Mouse (Mus musculus): Measurements from ENCODE around the gene Sdf2l1. TPM values are rescaled to one million over a fixed set of nuclear protein-coding genes. Genes with fewer than 3 reads are reported as not detected.

The Sdf2l1 gene
- polyA plus RNA-seq, 1 experiment from 2014 or later = 173 TPM

- Histone ChIP-seq H3K27ac (ENCODE audit: low read length) (no peak overlapping the region), H3K4me3 (ENCODE audit: low read length) (no peak overlapping the region), H3K4me2 (ENCODE audit: low read depth, low read length) (no peak overlapping the region), H3K9me3 (ENCODE audit: control insufficient read depth, low read length) (no peaks in the 10 kb centered on the region), H3K9ac (ENCODE audit: low read depth, low read length) (no peak overlapping the region), H3K36me3 (ENCODE audit: control insufficient read depth, insufficient read depth, low read length) (no peaks in the 10 kb centered on the region), H3K27me3 (replicated peaks; ENCODE audit: control insufficient read depth, insufficient read depth, low read length) (no peaks in the 10 kb centered on the region), H3K4me1 (ENCODE audit: control insufficient read depth, insufficient read depth, low read length) (peaks cover 10% of the 10 kb centered on the region)
- 98% methylated on average over 4 of the region's 4 CpGs for WGBS
- ATAC-seq = no peak
These were observed 19.7 kb upstream of the Sdf2l1 start for GRCm38 (mm10) chr16:17151874-17152273.

GRCm38 (mm10) chr16:17150520-17151258 lies 18.5 kb upstream of the Sdf2l1 start:
- Histone ChIP-seq H3K9ac (ENCODE audit: low read depth, low read length) (peak overlapping the region; percentile 34; the same call in 1 of the 2 replicates), H3K4me2 (ENCODE audit: low read depth, low read length) (peak overlapping the region; percentile 32; the same call in 1 of the 2 replicates), H3K4me3 (ENCODE audit: low read length) (0 out of 2 replicates have a peak overlapping the region, but pooled peaks have one; percentile 8), H3K27me3 (replicated peaks; ENCODE audit: control insufficient read depth, insufficient read depth, low read length) (no peaks in the 10 kb centered on the region), H3K9me3 (ENCODE audit: control insufficient read depth, low read length) (no peaks in the 10 kb centered on the region), H3K27ac (ENCODE audit: low read length) (peak overlapping the region; percentile 95), H3K36me3 (ENCODE audit: control insufficient read depth, insufficient read depth, low read length) (no peaks in the 10 kb centered on the region), H3K4me1 (ENCODE audit: control insufficient read depth, insufficient read depth, low read length) (peaks cover 10% of the 10 kb centered on the region)
- peak; percentile 82 for ATAC-seq
- WGBS = 74% methylated on average over 7 of the region's 7 CpGs

GRCm38 (mm10) chr16:17148084-17148483 lies 15.9 kb upstream of the Sdf2l1 start:
- Histone ChIP-seq H3K27ac (ENCODE audit: low read length) (0 out of 2 replicates have a peak overlapping the region, but pooled peaks have one; percentile 3), H3K4me2 (ENCODE audit: low read depth, low read length) (peak overlapping the region; percentile 99), H3K4me3 (ENCODE audit: low read length) (peak overlapping the region; percentile 77), H3K4me1 (ENCODE audit: control insufficient read depth, insufficient read depth, low read length) (peaks cover 13% of the 10 kb centered on the region), H3K9ac (ENCODE audit: low read depth, low read length) (peak overlapping the region; percentile 81), H3K36me3 (ENCODE audit: control insufficient read depth, insufficient read depth, low read length) (no peaks in the 10 kb centered on the region), H3K27me3 (replicated peaks; ENCODE audit: control insufficient read depth, insufficient read depth, low read length) (no peaks in the 10 kb centered on the region), H3K9me3 (ENCODE audit: control insufficient read depth, low read length) (no peaks in the 10 kb centered on the region)
- 15% methylated on average over 16 of the region's 16 CpGs for WGBS
- peak; percentile 22 for ATAC-seq

- no peaks in the 10 kb centered on the region for H3K27me3 ChIP-seq (replicated peaks; ENCODE audit: control insufficient read depth, insufficient read depth, low read length)
- peaks cover 13% of the 10 kb centered on the region for H3K4me1 ChIP-seq (ENCODE audit: control insufficient read depth, insufficient read depth, low read length)
- peak; percentile 47 for ATAC-seq
- H3K4me3 ChIP-seq (ENCODE audit: low read length) = peak overlapping the region; percentile 77
- WGBS = under 1% methylated on average over 41 of the region's 41 CpGs
- H3K4me2 ChIP-seq (ENCODE audit: low read depth, low read length) = peak overlapping the region; percentile 99
- H3K9me3 ChIP-seq (ENCODE audit: control insufficient read depth, low read length) = no peaks in the 10 kb centered on the region
- H3K27ac ChIP-seq (ENCODE audit: low read length) = peak overlapping the region; percentile 76
- no peaks in the 10 kb centered on the region for H3K36me3 ChIP-seq (ENCODE audit: control insufficient read depth, insufficient read depth, low read length)
- peak overlapping the region; percentile 81 for H3K9ac ChIP-seq (ENCODE audit: low read depth, low read length)
These were observed 15.3 kb upstream of the Sdf2l1 start for GRCm38 (mm10) chr16:17147391-17147929.

GRCm38 (mm10) chr16:17146772-17147235 lies 14.6 kb upstream of the Sdf2l1 start, which contains the start of gene Ccdc116:
Gene Ccdc116, minus strand, starts transcription at chr16:17147229.
- Histone ChIP-seq H3K27me3 (replicated peaks; ENCODE audit: control insufficient read depth, insufficient read depth, low read length) (no peaks in the 10 kb centered on the region), H3K4me3 (ENCODE audit: low read length) (peak within 1 kb of the TSS; percentile 77), H3K36me3 (ENCODE audit: control insufficient read depth, insufficient read depth, low read length) (no peaks in the 10 kb centered on the region), H3K4me2 (ENCODE audit: low read depth, low read length) (peak within 1 kb of the TSS; percentile 99), H3K27ac (ENCODE audit: low read length) (peak within 1 kb of the TSS; percentile 76), H3K9me3 (ENCODE audit: control insufficient read depth, low read length) (no peaks in the 10 kb centered on the region), H3K9ac (ENCODE audit: low read depth, low read length) (peak within 1 kb of the TSS; percentile 81), H3K4me1 (ENCODE audit: control insufficient read depth, insufficient read depth, low read length) (peaks cover 13% of the 10 kb centered on the region)
- WGBS = under 1% methylated on average over 34 of the region's 34 CpGs
- ATAC-seq = peak; percentile 67

GRCm38 (mm10) chr16:17144339-17144738 lies 12.2 kb upstream of the Sdf2l1 start, which contains the start of gene Ydjc:
Gene Ydjc, plus strand, starts transcription at chr16:17144621.
- Histone ChIP-seq H3K36me3 (ENCODE audit: control insufficient read depth, insufficient read depth, low read length) (no peaks in the 10 kb centered on the region), H3K4me1 (ENCODE audit: control insufficient read depth, insufficient read depth, low read length) (peaks cover 11% of the 10 kb centered on the region), H3K4me3 (ENCODE audit: low read length) (no peak within 1 kb of the TSS), H3K4me2 (ENCODE audit: low read depth, low read length) (no peak within 1 kb of the TSS), H3K27ac (ENCODE audit: low read length) (no peak within 1 kb of the TSS), H3K27me3 (replicated peaks; ENCODE audit: control insufficient read depth, insufficient read depth, low read length) (no peaks in the 10 kb centered on the region), H3K9ac (ENCODE audit: low read depth, low read length) (no peak within 1 kb of the TSS), H3K9me3 (ENCODE audit: control insufficient read depth, low read length) (no peaks in the 10 kb centered on the region)
- 33% methylated on average over 7 of the region's 7 CpGs for WGBS
- no peak for ATAC-seq

- H3K9me3 ChIP-seq (ENCODE audit: control insufficient read depth, low read length) = no peaks in the 10 kb centered on the region
- WGBS = 86% methylated on average over 15 of the region's 15 CpGs
- ATAC-seq = no peak
- H3K9ac ChIP-seq (ENCODE audit: low read depth, low read length) = no peak overlapping the region
- H3K36me3 ChIP-seq (ENCODE audit: control insufficient read depth, insufficient read depth, low read length) = no peaks in the 10 kb centered on the region
- H3K27me3 ChIP-seq (replicated peaks; ENCODE audit: control insufficient read depth, insufficient read depth, low read length) = no peaks in the 10 kb centered on the region
- no peak overlapping the region for H3K27ac ChIP-seq (ENCODE audit: low read length)
- no peak overlapping the region for H3K4me2 ChIP-seq (ENCODE audit: low read depth, low read length)
- no peak overlapping the region for H3K4me3 ChIP-seq (ENCODE audit: low read length)
- H3K4me1 ChIP-seq (ENCODE audit: control insufficient read depth, insufficient read depth, low read length) = no peaks in the 10 kb centered on the region
These were observed 5.2 kb upstream of the Sdf2l1 start for GRCm38 (mm10) chr16:17137355-17137754.

GRCm38 (mm10) chr16:17132906-17133200 lies 670 bp upstream of the Sdf2l1 start:
- 27% methylated on average over 7 of the region's 7 CpGs for WGBS
- H3K9ac ChIP-seq (ENCODE audit: low read depth, low read length) = peak overlapping the region; percentile 66
- H3K27ac ChIP-seq (ENCODE audit: low read length) = no peak overlapping the region; the same call in 1 of the 2 replicates
- no peaks in the 10 kb centered on the region for H3K9me3 ChIP-seq (ENCODE audit: control insufficient read depth, low read length)
- no peaks in the 10 kb centered on the region for H3K36me3 ChIP-seq (ENCODE audit: control insufficient read depth, insufficient read depth, low read length)
- H3K27me3 ChIP-seq (replicated peaks; ENCODE audit: control insufficient read depth, insufficient read depth, low read length) = no peaks in the 10 kb centered on the region
- ATAC-seq = peak; percentile 19; the same call in 1 of the 2 replicates
- peak overlapping the region; percentile 98 for H3K4me2 ChIP-seq (ENCODE audit: low read depth, low read length)
- H3K4me1 ChIP-seq (ENCODE audit: control insufficient read depth, insufficient read depth, low read length) = peaks cover 11% of the 10 kb centered on the region
- H3K4me3 ChIP-seq (ENCODE audit: low read length) = peak overlapping the region; percentile 89

GRCm38 (mm10) chr16:17131191-17132088 lies 743 bp downstream of the Sdf2l1 start:
- peak overlapping the region; percentile 98 for H3K4me2 ChIP-seq (ENCODE audit: low read depth, low read length)
- peaks cover 11% of the 10 kb centered on the region for H3K4me1 ChIP-seq (ENCODE audit: control insufficient read depth, insufficient read depth, low read length)
- 3% methylated on average over 42 of the region's 43 CpGs for WGBS
- peak; percentile 6; the same call in 1 of the 2 replicates for ATAC-seq
- H3K9me3 ChIP-seq (ENCODE audit: control insufficient read depth, low read length) = no peaks in the 10 kb centered on the region
- H3K36me3 ChIP-seq (ENCODE audit: control insufficient read depth, insufficient read depth, low read length) = no peaks in the 10 kb centered on the region
- H3K9ac ChIP-seq (ENCODE audit: low read depth, low read length) = peak overlapping the region; percentile 86
- peak overlapping the region; percentile 89 for H3K4me3 ChIP-seq (ENCODE audit: low read length)
- no peaks in the 10 kb centered on the region for H3K27me3 ChIP-seq (replicated peaks; ENCODE audit: control insufficient read depth, insufficient read depth, low read length)
- peak overlapping the region; percentile 66 for H3K27ac ChIP-seq (ENCODE audit: low read length)

Measured in intestine, embryonic 16.5 days (tissue).